Mouse (Mus musculus): ENCODE results near the gene Atp6v0d1. TPM values are rescaled to one million over a fixed set of nuclear protein-coding genes. Genes with fewer than 3 reads are reported as not detected.
"Not testable (repeated sequence)": the region's sequence is repeated elsewhere in the genome, so short reads cannot be mapped to it uniquely, and the experiment has no call there.

The Atp6v0d1 gene
- total RNA-seq, 1 experiment from 2014 or later = 97.4 TPM

DNA sequence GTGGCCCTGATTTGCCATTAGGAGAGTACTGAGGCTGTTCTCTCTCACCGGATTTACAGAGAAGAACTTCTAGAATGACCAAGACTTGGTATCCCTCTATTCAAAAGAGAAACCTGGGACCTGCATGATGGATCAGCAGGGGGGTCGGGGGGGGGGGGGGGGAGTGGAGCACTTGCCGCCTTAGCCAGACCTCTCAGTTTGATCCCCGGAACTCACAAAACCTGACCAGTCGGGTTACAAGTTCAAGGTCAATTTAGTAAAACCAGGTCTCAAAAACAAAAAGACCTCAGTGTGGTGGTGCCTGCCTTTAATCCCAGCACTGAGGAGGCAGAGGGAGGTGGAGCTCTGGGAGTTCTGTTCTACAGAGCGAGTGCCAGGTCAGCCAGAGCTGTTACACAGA lies 8.9 kb upstream of the Atp6v0d1 start:
- no peak for DNase-seq

GRCm38 (mm10) chr8:105573427-105573826 lies 7.6 kb upstream of the Atp6v0d1 start:
- peak; percentile 74 for DNase-seq

- DNase-seq = no peak
Measured at GRCm38 (mm10) chr8:105571810-105572209, 6.0 kb upstream of the Atp6v0d1 start.

GRCm38 (mm10) chr8:105566703-105567595 lies 1.1 kb upstream of the Atp6v0d1 start:
- peak; percentile 11 for DNase-seq

DNA sequence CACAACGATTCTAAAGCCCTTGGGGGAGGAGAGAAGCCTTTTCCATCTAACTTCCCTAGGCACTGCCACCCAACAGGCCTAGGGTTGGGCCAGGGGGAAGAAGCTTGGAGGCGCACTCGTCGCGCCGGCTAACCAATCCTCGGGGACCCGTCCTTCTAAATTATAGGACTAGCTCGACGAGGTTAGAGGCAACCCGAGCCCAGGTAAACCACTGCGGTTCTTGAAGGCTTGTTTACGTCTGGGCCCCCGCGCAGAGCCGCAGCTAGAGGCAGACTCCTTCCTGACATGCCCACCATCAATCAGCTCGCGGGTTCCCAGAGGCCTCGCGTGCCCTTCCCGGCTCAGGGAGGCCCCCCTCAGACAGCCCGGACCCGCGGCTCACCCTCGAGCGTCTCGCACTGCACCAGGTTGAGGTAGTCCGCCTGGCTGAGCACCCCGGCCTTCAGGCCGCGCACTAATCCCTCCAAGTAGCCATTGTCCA lies 406 bp downstream of the Atp6v0d1 start:
- no peak for DNase-seq

GRCm38 (mm10) chr8:105564573-105565229 lies 1.1 kb downstream of the Atp6v0d1 start:
- not testable (repeated sequence) for DNase-seq

- no peak for DNase-seq
Measured at GRCm38 (mm10) chr8:105563871-105564270, 2.0 kb downstream of the Atp6v0d1 start.

DNA sequence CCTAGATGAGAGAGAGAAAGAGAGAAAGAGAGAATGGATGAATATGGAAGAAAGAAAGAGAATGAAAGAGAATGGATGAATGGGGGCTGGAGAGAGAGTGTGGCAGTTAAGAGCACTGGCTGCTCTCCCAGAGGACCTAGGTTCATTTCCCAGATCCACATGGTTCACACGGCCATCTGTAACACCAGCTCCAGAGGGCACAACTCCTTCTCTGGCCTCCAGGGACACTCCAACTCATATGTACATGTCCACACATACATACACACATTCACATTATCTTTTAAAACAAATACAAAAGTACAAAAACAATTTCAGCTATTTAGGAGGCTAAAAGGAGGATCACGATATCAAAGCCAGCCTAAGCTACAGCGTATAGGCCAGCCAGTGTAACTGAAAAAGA lies 3.0 kb downstream of the Atp6v0d1 start:
- no peak for DNase-seq

- no peak for DNase-seq
Measured at GRCm38 (mm10) chr8:105555230-105555629, 10.6 kb downstream of the Atp6v0d1 start.

- DNase-seq = peak; percentile 80
Measured at GRCm38 (mm10) chr8:105554087-105554486, 11.8 kb downstream of the Atp6v0d1 start.

GRCm38 (mm10) chr8:105552824-105553223 lies 13.0 kb downstream of the Atp6v0d1 start:
- no peak for DNase-seq

GRCm38 (mm10) chr8:105552032-105552431 lies 13.8 kb downstream of the Atp6v0d1 start:
- DNase-seq = no peak

DNA sequence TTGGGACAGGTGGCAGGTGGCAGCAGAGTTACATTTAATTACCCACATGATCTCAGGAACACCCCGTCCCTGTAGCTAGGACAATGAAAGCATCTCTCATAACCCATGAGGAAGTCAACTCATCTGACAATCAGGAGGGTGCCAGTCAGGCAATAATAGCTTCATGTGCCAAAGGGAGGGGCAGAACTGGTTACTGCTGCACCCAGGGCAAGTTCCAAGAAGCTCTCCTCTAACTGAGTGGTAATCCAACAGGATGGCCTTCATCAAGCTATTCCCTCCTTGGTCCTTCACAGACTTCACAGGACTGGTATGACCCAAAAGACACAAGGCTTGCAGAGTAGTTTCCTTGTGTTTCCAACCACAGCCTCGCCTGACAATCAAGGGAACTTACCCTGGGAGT lies 15.8 kb downstream of the Atp6v0d1 start:
- DNase-seq = no peak

- no peak for DNase-seq
Measured at GRCm38 (mm10) chr8:105549506-105549905, 16.3 kb downstream of the Atp6v0d1 start.

GRCm38 (mm10) chr8:105546384-105547350 lies 19.2 kb downstream of the Atp6v0d1 start:
- DNase-seq = peak; percentile 31

GRCm38 (mm10) chr8:105545249-105545648 lies 20.6 kb downstream of the Atp6v0d1 start:
- DNase-seq = no peak

DNA sequence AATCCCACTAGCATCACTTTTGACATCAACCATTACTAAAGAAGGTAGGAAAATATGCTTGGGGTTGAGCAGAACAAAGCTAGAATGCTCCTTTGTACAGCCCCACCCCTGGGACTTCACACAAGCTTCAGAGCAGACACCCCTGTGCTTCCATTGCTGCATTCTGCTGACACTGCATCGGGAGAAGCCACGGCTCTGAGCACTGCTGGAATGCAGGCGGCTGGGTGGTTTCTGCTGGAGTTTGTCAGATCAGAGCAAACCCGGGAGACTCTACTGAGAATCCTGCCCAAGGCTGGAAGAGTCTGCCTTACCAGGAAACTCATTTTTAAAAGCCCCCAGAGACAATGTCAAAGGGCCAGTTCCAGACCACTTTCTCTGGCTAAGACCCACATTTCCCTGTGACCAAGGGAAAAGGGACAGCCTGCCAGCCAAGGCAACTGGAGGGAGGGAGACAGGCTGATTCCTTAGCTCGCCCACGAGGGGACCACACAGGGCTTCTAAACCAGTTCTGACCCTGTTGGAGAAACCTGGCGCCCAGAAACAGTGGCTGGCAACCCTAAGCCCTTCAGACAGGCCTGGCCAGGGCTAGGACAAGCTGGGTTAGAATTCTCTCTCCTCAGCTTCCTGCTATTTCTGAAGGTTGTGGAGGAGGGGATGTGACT lies 21.2 kb downstream of the Atp6v0d1 start:
- DNase-seq = no peak

DNA sequence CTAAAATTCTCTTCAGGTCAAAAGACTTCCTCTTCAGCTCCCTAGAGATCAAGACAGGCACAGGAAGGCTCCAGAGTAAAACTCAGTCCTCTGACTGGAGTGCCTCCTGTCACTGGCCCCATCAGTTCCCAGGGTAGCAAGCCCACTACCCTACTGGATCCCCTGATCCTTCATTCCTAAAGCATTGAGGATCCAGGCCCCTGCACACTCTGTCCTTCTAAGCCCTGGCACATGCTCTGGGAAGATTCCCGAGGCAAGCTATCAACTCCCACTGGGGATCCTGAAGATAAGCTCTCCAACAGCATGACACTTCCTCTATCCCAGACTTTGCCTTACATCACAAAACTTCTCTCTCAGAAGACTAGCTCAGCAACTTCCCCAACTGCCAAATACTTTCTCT lies 22.1 kb downstream of the Atp6v0d1 start:
- no peak for DNase-seq

- DNase-seq = no peak
Measured at GRCm38 (mm10) chr8:105542808-105543207, 23.0 kb downstream of the Atp6v0d1 start.

DNA sequence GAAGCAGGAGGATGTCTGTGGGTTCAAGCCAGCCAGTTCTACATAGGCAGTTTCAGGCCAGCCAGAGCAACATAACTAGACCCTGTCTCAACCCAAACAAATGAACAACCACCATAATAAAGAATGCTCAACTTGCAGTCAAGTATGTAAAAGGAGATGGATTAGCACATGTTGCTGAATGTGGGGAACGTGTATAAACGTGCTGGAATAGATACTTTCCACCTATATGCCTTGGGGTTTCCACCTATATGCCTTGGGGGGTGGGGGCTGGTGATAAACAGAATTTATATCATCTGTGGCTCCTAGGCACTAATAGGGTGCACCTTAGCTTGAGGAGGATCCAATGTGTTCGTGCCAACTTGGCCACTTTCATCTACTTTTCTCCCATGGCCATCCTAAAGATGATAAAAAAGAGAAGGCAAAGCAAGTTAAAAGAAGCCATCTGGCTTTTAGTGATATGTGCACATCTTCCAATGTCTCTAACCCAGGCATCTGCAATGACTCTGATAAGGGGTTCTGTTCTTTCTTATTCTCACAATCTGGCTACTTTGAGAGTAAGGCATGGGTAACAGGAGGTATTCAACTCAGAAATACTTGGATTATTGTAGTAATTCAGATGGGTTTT lies 23.7 kb downstream of the Atp6v0d1 start:
- DNase-seq = no peak

DNA sequence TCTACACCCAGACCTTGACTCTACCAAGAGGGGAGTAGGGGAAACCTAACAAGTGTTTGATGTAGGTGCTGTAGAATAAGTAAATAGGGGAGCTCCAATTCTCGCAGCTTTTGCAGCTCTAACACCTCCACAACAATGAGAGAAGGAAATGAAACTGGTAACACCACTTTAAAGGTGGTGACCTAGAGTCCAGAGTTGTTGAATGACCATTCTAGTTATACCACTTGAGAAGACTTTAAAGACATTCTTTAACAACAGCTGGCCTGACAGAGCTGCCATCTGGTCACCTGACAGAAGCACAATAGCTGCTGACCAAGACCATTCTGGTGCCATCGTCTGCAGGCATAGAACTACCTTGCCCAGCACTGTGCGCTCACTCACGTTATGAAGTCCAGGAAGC lies 26.9 kb downstream of the Atp6v0d1 start:
- DNase-seq = no peak

Measured in adrenal gland, postnatal 14 days (tissue).